Mouse (Mus musculus) lung, postnatal 36 days (tissue): ENCODE measurements around the gene Lrrn4.

ENCODE experiments used
- DNase-seq: peaks from one replicate; pipeline ENCODE4 v3.0.0; 2022; ENCODE audit warnings: mixed read lengths

Lrrn4 gene

DNA sequence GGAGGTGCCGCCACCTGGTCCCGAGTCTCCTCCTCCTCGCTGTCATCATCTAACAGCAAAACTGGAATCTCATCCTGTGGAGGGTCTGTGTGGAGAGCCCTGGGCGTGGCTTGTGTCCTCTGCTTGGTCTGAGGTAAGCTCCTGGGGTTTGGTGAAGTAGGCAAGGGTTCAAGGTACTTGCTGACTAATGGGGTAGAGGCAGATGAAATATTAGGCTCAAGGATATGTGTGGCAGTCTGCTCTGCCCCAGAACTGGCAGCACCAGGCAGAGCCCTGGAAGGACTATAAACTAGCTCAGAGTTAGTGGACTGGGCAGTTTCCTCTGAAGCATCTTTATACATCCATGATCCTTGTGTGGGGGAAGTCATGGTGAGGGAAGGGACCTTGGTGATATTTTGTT, 10.4 kb downstream of the Lrrn4 start:
- DNase-seq: no peak

DNA sequence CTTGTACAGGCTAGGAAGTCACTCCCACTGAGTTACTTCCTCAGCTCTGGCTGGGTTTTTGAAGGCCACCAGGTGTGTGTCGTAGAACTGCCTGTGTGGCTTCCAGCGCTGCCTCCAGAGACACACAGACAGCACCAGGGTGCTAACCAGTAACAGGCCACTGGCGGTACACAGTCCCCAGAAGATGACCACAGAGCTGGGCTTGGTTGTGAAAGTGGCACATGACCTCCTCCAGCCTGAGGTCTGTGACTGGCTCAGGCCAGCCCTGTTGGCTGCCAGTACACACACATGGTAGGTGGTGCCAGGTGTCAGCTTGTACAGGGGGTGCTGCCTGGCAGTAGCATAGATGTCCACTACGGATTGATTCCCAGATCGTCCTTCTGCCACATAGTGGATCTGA, 11.0 kb downstream of the Lrrn4 start:
- DNase-seq: no peak

DNA sequence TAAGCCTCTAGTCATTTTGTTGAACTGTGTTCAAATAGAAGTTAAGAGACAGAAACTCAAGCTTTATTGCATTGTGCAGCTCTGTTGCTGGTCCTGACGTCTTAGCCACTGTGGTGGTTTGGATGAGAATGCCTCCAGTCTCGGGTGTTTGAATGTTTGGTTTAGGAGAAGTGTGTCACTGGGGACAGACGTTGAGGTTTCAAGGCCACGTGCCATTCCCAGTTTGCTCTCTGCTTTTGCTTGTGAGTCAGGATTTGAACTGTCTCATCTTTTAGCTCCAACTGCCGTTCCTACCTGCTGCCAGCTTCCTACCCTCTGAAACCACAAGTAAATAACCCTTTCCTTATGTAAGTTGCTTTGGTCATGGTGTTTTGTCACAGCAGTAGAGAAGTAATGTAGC, 13.2 kb downstream of the Lrrn4 start:
- no peak for DNase-seq

DNA sequence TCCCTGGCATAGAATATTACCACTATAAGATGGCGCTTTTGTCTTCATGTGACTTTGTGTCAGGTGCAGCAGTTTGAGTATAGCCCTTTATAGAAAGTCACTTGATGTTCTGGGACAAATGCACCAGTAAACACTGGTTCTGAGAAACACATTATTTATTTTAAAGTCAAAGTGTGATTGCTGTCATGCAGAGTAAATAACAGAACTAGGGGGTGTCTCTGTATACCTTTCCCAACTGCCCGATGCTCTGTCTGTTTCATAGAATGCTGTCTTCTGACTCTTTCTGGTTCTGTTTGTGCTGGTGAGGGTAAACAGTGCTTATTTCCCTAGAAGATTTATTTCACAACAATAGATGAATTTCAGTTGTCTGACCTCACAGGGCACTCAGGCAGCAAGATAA, 17.4 kb downstream of the Lrrn4 start:
- no peak for DNase-seq

DNA sequence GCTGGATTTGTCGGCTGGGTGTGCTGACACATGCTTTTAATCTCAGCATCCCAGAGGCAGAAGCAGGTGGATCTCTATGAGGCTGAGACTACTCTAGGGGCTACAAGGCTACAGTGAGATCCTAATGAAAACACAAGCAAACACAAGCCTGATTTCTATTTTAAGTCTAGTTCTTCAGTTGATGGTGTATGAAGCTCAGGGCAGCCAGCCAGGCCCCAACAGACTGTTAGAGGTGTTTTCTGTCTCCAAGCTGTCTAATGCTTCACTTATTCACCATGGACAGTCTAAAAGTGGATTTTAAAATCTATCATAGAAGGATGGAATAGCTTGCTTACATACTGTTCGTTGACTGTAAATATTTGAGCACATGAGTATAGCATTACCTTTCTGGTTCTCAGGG, 19.2 kb downstream of the Lrrn4 start:
- DNase-seq: no peak

DNA sequence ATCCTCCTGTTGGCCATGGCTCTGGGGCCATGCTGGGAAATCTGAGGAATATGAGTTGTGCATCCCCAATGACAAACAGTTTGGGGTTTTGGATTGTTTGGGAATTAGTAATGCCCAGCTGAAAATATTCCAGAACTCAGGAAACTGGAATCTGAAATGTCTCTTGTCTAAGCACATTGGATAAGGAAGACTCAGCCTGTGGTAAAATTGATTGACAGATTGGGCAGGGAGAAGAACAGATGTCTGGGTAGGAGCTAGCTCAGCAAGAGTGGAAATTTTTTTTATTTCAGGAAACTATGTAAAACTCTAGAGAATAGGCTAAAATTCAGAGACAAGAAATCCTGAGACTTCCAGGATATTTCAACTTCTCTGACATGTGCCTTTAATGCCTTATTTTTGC, 20.3 kb downstream of the Lrrn4 start:
- no peak for DNase-seq

DNA sequence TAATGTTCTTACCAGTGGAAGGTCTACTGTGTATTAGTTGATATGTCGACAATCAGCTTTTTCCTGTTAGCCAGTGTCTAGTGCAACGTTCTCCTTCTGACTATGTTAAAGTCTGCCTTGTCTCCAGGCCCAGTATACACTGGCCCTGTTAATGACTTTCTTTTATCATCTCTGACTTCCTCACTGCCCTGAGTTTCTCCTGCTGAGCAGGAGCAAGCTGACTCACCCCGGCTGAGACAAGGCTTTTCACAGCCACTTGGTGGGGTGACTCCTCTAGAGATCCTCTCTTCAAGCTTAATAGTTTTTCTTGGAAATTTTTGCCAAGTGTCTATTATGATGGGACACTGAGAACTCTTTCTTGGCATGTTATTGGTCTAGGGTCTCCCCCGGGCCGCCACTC, 24.4 kb downstream of the Lrrn4 start:
- no peak for DNase-seq

DNA sequence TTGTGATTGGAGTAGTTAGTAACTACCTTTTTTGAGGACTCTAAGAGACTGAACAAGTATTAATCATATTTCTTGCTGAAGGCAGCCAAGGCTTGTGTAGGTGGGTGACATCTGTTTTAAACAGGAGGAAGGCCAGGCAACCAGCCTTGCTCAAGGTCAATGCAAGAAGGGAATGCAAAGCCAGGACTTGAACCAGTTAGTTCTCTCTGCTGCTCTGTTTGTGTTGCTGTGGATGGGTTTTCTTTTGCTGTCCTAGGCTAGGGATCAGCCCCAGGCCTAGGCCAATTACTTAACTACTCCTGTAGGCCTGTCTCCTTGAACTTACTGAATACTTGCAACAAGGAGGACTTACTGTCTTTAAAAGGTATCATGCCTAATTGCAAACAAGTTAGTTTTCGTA, 27.6 kb downstream of the Lrrn4 start:
- no peak for DNase-seq

DNA sequence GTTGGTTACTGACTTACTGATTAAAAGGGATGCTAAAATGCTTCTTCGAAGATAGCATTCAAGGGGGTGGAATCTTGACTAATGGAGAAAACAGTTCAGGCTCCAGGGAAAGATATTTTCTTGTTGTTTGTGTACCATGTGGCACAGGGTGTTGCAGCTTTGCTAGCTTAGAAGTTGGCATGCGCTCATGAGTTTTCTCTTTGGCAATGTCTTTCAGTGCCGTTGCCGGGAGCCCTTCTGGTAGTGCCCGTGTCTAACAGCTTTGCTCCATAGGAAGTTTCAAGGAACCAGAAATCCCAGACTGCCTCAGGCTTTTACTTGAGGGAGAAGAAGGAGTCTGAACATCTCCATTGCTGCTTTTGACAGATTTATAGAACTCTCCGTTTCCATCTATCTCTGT, 31.6 kb downstream of the Lrrn4 start:
- no peak for DNase-seq

DNA sequence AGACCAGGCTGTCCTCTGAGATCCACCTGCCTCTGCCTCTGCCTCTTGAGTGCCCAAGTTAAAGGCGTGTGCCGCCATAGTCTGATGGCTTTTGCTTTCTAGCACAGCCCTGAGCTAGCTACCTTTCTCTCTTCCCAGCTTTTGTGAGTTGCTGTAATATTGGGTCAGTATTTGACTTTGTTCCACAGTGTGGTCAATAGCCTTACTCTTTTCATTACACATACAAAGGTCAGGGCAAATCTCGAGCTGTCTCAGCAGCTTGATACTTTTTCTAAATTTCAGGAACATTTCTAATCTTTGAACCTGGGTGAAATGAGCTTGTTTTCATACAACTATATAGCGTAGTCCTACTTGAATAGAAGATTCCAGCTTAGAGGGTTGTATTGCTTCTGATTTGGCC, 32.3 kb downstream of the Lrrn4 start:
- DNase-seq: no peak

DNA sequence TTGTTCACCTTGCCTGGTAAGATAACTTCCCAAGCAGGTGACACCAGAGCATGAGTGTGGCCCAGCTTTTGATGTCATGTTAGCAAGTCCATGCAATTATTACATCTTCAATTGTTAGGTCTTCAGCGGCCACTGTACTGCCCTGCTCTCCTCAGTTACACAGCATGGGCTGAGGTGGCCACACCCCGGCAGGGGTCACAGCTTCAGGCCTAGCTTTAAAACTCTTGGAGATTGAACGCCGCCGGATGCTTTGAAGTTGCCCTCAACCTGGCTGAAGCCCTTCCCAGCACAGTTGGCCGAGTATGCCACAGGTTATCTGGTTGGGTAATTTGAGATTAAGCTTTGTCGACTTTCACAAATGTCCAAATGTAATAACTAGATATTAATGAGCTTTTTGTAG, 33.1 kb downstream of the Lrrn4 start:
- DNase-seq: no peak

DNA sequence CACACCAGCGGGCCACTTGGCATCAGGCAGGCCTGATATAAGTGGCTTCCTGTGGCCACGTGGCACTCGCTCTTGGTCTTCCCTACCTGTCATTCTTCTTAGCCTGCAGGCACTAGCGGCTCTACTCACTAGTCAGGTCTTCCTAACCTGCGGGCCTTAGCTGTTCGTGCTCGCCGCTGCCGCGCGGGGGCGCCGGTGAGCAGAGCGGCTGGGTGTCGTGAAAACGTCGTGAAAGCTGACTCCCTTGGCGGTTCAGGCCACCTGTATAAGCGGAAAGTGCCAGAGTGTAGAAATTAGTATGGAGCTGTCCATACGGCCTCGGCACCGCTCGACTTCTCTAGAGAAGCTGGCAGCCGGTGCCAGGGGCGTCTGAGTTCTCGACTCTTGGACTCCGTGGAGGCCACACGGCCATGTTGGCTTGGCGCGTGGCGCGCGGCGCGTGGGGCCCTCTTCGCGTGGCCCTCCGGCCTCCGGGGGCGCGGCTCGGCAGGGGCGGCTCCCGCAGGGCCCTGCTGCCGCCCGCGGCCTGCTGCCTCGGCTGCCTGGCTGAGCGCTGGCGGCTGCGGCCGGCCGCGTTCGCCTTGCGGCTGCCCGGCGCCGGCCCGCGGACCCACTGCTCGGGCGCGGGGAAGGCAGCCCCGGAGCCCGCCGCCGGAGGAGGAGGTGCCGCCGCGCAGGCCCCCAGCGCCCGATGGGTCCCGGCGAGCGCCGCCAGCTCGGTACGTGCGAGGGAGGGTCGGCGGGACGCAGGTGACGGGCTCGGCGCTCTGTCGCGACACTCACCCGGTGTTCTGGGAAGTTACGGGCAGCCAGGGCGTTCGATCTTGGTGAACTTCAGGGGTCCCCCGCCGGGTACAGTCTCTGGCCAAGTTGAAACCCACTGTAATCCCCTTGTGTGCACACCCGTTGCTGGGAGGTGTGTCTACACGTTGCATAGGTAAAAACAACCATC, 34.0 kb downstream of the Lrrn4 start, which contains the start of gene Crls1:
Gene Crls1, plus strand, starts transcription at position 260 of the 952 bp plus-strand sequence.
- peak; percentile 95 for DNase-seq

DNA sequence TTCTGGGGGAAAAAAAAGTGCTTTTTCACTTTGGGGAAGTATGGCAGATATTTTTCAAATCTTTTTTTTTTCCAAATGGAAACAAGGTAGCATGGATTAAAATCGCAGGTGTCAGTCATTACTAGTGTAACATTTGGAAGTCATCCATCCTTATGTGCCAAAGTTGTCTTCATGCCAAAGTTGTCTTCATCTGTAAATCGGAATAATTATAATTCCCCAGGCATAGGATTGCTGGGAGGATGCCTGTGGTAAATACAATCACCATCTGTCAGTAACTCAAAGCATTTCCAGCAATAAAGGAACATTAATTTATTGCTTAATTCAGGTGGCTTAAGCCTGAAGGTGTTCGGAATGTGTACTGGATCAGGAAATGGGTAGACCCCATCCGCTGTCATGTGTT, 39.6 kb downstream of the Lrrn4 start:
- DNase-seq: no peak
